Mouse (Mus musculus) bone marrow macrophage, adult 2 months (primary cell): Measurements from ENCODE around the gene C130074G19Rik.

Source experiments
- CTCF ChIP-seq: IDR thresholded peaks from 2 replicates; pipeline ENCODE4 v1.5.1; 2012; ENCODE audit warnings: low read depth, mild to moderate bottlenecking, low read length, moderate library complexity
- POLR2A ChIP-seq: IDR thresholded peaks from 2 replicates; pipeline ENCODE4 v1.6.1; 2012; ENCODE audit warnings: mild to moderate bottlenecking, low read depth, low read length, borderline replicate concordance

- TF ChIP-seq CTCF (no peak), POLR2A (no peak)
These were observed 1.2 kb downstream of the C130074G19Rik start for GRCm38 (mm10) chr1:184881861-184882260.
